Mouse (Mus musculus) kidney, postnatal 36 days (tissue): ENCODE results near the gene Zfand4.
"Not testable (repeated sequence)": the region's sequence is repeated elsewhere in the genome, so short reads cannot be mapped to it uniquely, and the experiment has no call there.

Experiments used
- DNase-seq, 2 experiments: peaks; one replicate each; pipeline ENCODE4 v3.0.0; 2021 to 2022; ENCODE audit warnings: mixed read lengths in 2 of 2

Zfand4 gene

DNA sequence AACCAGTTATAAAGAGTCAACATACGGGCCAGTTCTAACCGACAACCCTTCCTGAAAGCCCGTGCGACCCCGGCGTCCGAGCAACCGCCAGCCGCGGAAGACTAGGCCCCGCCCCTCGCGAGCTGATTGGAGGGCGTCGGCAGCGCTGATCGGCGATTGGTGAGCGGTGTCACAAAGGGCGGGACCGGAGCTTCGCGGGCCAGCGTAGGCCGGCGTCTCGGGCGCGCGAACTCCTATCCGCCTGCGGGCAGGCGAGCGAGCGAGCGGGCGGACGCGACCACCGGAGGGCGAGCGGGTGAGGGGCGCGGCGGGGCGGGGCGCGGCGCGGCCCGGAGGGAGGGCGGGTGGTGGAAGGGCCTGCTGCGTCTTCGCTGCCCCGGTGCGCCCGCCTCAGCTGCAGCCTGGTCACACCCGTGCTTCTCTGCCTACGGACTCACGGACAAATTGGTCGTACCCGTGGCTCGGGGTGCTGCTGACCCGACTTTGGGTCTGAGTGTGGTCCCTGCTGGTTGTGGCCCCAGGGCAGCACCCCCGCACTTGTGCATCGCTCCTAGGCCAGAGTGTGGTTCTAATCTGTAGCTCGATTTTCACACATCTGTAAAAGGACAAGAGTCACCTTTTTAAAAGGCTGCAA, at the start of gene Zfand4:
TSS of gene Zfand4 (plus strand) at position 205 of the 634 bp plus-strand sequence.
- peak; percentile 89 to 96 for DNase-seq

GRCm38 (mm10) chr6:116227767-116228166, 36.3 kb upstream of the Zfand4 start:
- peak; percentile 10 to 26 for DNase-seq

GRCm38 (mm10) chr6:116228785-116229525, 35.1 kb upstream of the Zfand4 start:
- peak; percentile 63 to 83 for DNase-seq

DNA sequence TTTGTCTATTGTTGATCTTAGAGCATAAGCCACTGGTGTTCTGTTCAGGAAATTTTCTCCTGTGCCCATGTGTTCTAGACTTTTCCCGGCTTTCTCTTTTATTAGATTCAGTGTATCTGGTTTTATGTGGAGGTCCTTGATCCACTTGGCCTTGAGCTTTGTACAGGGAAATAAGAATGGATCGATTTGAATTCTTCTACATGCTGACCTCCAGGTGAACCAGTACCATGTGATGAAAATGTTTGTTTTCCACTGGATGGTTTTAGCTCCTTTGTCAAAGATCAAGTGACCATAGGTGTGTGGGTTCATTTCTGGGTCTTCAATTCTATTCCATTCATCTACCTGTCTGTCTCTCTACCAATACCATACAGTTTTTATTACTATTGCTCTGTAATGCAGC, 29.2 kb upstream of the Zfand4 start:
- DNase-seq: not testable (repeated sequence)

DNA sequence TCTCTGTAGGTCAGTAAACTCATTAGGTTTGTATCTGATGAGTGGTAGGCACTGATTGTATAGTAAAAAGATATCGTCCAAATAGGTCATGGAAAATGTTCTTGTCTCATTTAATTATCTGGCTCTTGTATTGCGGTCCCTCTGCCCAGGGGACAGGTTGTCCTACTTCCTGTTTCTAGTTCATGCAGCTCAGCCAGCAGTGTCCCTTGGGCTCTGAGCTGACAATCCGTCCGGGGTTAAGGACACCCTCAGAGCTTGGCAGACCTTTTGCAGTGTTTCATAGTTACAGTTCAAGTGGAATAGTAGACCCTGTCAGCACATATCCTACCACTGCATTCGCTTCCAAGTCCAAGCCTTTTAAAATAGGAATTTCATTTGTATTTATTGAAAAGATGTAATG, 28.7 kb upstream of the Zfand4 start:
- no peak for DNase-seq

GRCm38 (mm10) chr6:116238083-116238482, 25.9 kb upstream of the Zfand4 start:
- DNase-seq: no peak

DNA sequence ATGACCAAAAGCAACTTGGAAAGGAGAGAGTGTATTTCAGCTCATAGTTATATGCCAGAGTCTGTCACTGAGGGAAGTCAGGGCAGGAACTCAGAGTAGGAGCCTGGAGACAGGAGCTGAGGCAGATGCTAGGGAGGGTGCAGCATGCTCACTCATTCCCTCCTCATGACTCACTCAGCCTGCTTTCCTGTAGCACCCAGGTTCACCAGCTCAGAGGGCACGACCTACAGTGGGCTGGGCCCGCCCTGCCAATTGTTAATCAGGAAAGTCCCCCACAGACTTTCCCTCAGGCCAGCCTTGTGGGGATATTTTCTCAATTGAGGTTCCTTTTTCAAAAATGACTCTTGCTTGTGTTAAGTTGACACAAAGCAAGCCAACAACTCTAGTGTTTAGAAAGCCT, 23.7 kb upstream of the Zfand4 start:
- no peak for DNase-seq

- no peak for DNase-seq
Measured at GRCm38 (mm10) chr6:116259649-116260048, 4.4 kb upstream of the Zfand4 start.

DNA sequence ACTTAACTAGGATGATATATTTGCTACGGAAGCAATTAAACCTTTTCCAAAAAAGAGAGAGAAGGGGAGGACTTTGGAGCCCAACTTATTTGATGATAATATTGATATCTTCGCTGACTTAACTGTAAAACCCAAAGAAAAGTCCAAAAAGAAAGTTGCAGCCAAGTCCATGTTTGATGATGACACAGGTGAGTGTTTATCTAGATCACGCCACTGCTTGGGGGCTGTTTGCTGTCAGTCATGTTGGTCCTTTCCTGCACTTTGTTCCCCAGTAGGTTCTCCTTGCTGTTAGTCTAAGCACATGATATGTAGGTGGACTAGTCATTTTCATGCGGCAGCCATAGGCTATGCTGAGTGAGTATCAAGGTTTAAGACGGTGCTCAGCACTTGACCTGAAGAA, 3.5 kb upstream of the Zfand4 start:
- no peak for DNase-seq

GRCm38 (mm10) chr6:116262824-116263223, 1.2 kb upstream of the Zfand4 start:
- no peak for DNase-seq

- DNase-seq: no peak
Measured at GRCm38 (mm10) chr6:116264836-116265235, 814 bp downstream of the Zfand4 start.

- no peak for DNase-seq
Measured at GRCm38 (mm10) chr6:116265603-116266002, 1.6 kb downstream of the Zfand4 start.

GRCm38 (mm10) chr6:116266273-116267109, 2.5 kb downstream of the Zfand4 start:
- DNase-seq: no peak

- no peak for DNase-seq
Measured at GRCm38 (mm10) chr6:116267110-116267423, 3.0 kb downstream of the Zfand4 start.

DNA sequence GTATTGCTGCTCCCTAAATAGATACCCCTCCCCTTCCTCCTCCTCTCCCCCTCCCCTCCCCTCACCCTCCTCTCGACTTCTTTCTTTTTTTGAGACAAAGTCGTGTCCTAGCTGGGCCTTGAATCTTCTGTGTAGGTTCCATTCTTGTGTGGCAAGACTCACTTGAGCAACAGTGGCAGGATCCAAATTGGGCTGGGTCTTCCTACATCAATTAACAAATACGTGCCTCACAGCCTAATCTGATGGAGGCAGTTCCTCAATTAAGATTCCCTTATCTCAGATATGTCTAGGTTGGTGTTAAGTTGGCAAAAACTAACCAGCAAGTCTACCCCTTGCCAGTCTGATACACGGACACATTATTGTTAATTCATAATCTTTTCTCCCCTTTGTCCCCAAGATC, 11.7 kb downstream of the Zfand4 start:
- DNase-seq: no peak

- no peak for DNase-seq
Measured at GRCm38 (mm10) chr6:116278679-116279317, 14.8 kb downstream of the Zfand4 start.

DNA sequence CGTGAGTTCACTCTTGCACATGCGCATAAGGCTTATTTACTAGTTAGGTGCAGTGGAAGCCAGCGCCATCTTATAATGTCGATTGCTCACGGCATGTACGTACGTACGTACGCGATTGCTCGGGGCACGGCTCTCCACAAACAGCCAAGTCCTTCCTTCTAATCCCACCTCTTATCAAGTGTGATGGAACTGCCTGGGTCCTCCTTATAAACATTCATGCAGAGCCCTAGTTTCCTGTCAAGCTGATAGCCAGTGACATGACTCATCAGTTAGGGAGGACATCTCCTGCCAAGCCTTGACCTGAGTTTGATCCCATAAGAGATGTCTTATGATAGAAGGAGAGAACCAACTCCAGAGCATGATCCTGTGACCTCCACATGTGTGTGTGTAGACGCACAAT, 17.0 kb downstream of the Zfand4 start:
- DNase-seq: no peak

DNA sequence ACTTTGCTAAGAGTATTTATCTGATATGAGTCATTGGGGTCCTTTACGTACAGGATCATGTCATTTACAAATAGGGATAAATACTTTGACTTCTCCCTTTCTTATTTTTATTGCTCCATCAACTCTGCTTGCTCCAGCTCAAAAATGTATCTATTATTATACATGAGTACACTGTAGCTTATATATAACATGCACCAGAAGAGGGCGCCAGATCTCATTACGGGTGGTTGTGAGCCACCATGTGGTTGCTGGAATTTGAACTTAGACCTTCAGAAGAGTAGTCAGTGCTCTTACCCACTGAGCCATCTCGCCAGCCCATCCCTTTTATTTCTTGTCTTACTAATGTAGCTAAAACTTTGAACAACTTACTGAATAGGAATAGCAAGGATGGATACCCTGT, 18.5 kb downstream of the Zfand4 start:
- peak; percentile 34 to 66 for DNase-seq

GRCm38 (mm10) chr6:116283280-116283679, 19.3 kb downstream of the Zfand4 start:
- DNase-seq: peak in 1 of 2 experiments; percentile 15

- DNase-seq: peak; percentile 34 to 45
Measured at GRCm38 (mm10) chr6:116286321-116286720, 22.3 kb downstream of the Zfand4 start.

- DNase-seq: peak; percentile 63 to 86
Measured at GRCm38 (mm10) chr6:116286870-116287575, 23.0 kb downstream of the Zfand4 start.

DNA sequence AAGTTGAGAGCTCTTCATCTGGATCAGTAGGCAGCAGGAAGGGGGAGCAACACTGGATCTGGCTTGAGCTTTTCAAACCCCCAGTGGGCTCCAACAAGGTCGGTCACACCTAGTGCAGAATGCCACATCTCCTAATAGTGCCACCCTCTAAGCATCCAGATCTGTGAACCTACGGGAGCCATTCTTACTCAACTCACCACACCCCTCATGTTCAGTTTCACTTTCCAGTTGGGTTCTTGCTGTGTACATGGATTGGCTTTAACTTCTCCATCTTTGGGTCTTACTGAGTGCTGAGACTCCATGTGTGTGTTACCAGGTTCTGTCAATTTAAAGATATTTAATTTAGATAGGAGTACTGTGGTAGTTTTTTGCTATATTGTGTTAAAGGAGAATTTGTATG, 47.4 kb downstream of the Zfand4 start:
- DNase-seq: no peak

GRCm38 (mm10) chr6:116319259-116319658, 55.2 kb downstream of the Zfand4 start:
- no peak for DNase-seq
